In the genomic region with DNA sequence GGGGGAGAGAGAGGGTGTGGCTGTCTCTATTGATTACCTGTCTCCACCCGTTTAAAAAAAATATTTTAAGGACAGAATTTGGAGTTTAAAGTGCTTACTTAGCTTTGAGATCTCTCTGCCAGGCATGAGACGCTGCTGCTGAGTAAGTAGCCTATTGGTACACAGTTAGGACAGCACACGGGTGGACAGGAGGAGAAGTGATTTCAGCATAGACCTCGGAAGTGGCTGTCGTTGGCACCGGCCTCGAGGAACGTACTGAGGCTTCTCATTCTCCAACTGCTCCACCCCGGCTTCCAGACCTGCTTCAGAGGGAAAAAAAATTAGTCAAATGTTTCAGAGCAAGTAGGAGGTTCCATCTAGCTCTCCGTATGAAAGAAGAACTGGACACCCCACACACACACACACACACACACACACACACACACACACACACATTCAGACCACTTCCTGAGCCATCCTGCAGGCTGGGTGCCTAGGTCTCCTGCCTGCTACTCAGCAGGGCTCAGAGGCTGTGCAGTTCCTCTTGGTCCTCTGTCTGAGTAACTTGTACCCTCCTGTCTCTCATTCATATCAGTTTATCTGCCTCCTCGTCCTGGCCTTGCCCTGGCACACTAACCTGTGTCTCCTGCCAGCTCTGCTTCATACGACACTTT, we compare ENCODE assay signal across 37 mouse cellular contexts. TPM values are rescaled to one million over a fixed set of nuclear protein-coding genes. Genes with fewer than 3 reads are reported as not detected.
DNase-seq lines count a peak whose midpoint lies in the region; ATAC-seq and TF ChIP-seq lines count a peak whose summit lies in the region.
"Had no signal": no experiment of that assay in that cellular context is flagged by ENCODE, and none has a peak within 500 bp of the region (broad histone marks: within the 10 kb centered on the region; RNA-seq: fewer than 3 reads in every experiment).

No protein-coding gene starts in this region.

- H3K4me2 ChIP-seq in liver, embryonic 11.5 days: no peak overlapping the region
- H3K4me2 ChIP-seq in liver, embryonic 12.5 days: no peak overlapping the region
- H3K4me2 ChIP-seq: forebrain, embryonic 12.5 days; heart, embryonic 11.5 days; hindbrain, embryonic 13.5 days; limb, embryonic 15.5 days; midbrain, embryonic 15.5 days had no signal

- H3K9me3 ChIP-seq in liver, embryonic 11.5 days (ENCODE audit: control insufficient read depth, low read length): no peaks in the 10 kb centered on the region
- no peaks in the 10 kb centered on the region for H3K9me3 ChIP-seq in liver, embryonic 12.5 days (replicated peaks)
- H3K9me3 ChIP-seq in forebrain, embryonic 10.5 days: no peaks in the 10 kb centered on the region
- H3K9me3 ChIP-seq: forebrain, embryonic 12.5 days; hindbrain, embryonic 13.5 days; limb, embryonic 10.5 days; limb, embryonic 15.5 days; midbrain, embryonic 10.5 days; midbrain, embryonic 15.5 days had no signal

- H3K4me3 ChIP-seq in liver, embryonic 11.5 days (ENCODE audit: low read depth, low read length): no peak overlapping the region
- no peak overlapping the region for H3K4me3 ChIP-seq in liver, embryonic 12.5 days
- peak overlapping the region; percentile 4; the same call in 1 of the 2 replicates for H3K4me3 ChIP-seq in bone marrow macrophage, adult 2 months (ENCODE audit: insufficient read depth, low read length)
- no peak overlapping the region for H3K4me3 ChIP-seq in forebrain, embryonic 10.5 days
- H3K4me3 ChIP-seq: erythroblast, embryonic 14.5 days; forebrain, embryonic 12.5 days; hindbrain, embryonic 13.5 days; limb, embryonic 10.5 days; limb, embryonic 15.5 days; midbrain, embryonic 10.5 days; midbrain, embryonic 15.5 days had no signal

- 0 out of 2 replicates have a peak, but pooled peaks cover 3% of the 10 kb centered on the region for H3K4me1 ChIP-seq in liver, embryonic 11.5 days (replicated peaks; ENCODE audit: control insufficient read depth, insufficient read depth, low read length)
- H3K4me1 ChIP-seq in liver, embryonic 12.5 days: peaks cover 17% of the 10 kb centered on the region
- H3K4me1 ChIP-seq in bone marrow macrophage, adult 2 months (ENCODE audit: control insufficient read depth, insufficient read depth, low read length): peaks cover 7% of the 10 kb centered on the region
- H3K4me1 ChIP-seq in forebrain, embryonic 10.5 days: no peaks in the 10 kb centered on the region
- H3K4me1 ChIP-seq: forebrain, embryonic 12.5 days; hindbrain, embryonic 13.5 days; limb, embryonic 10.5 days; limb, embryonic 15.5 days; midbrain, embryonic 15.5 days had no signal

- no peaks in the 10 kb centered on the region for H3K27me3 ChIP-seq in liver, embryonic 11.5 days (replicated peaks; ENCODE audit: control insufficient read depth, insufficient read depth, low read length)
- no peaks in the 10 kb centered on the region for H3K27me3 ChIP-seq in liver, embryonic 12.5 days (replicated peaks)
- H3K27me3 ChIP-seq in forebrain, embryonic 10.5 days (ENCODE audit: poor library complexity, severe bottlenecking): no peaks in the 10 kb centered on the region
- H3K27me3 ChIP-seq: forebrain, embryonic 12.5 days; hindbrain, embryonic 13.5 days; limb, embryonic 15.5 days; midbrain, embryonic 15.5 days had no signal

- 61% methylated on average over 12 of the region's 12 CpGs for WGBS in liver, embryonic 11.5 days
- WGBS in liver, embryonic 12.5 days (ENCODE audit: insufficient replicate concordance): 46% methylated on average over 12 of the region's 12 CpGs
- 87% methylated on average over 12 of the region's 12 CpGs for WGBS in forebrain, embryonic 10.5 days

- no peak overlapping the region for H3K27ac ChIP-seq in liver, embryonic 11.5 days (ENCODE audit: low read depth, low read length)
- H3K27ac ChIP-seq in liver, embryonic 12.5 days: no peak overlapping the region
- no peak overlapping the region for H3K27ac ChIP-seq in bone marrow macrophage, adult 2 months (ENCODE audit: insufficient read depth, low read depth, low read length)
- no peak overlapping the region for H3K27ac ChIP-seq in forebrain, embryonic 10.5 days
- H3K27ac ChIP-seq: forebrain, embryonic 12.5 days; hindbrain, embryonic 13.5 days; limb, embryonic 10.5 days; limb, embryonic 15.5 days; midbrain, embryonic 10.5 days; midbrain, embryonic 15.5 days had no signal

- DNase-seq in liver, embryonic 11.5 days (ENCODE audit: low spot score): no peak
- no peak for DNase-seq in urinary bladder, postnatal 14 days (ENCODE audit: low spot score)
- DNase-seq in forebrain, embryonic 10.5 days (ENCODE audit: extremely low spot score, low spot score): no peak
- no peak for DNase-seq in adipocyte (ENCODE audit: low spot score)
- DNase-seq: adrenal gland, postnatal 10 days; cerebellum, adult 11 months; cerebellum, adult 9-11 months; forebrain, postnatal 0 days; gastrocnemius, postnatal 14 days; heart, postnatal 36 days; kidney, adult 9 months; kidney, postnatal 14 days; layer of hippocampus, adult 9-11 months; lung, adult 18-20 months; lung, postnatal 4 days; right cerebral cortex, postnatal 4 days; thymus, postnatal 4 days had no signal

- H3K9ac ChIP-seq in liver, embryonic 11.5 days (ENCODE audit: low read depth, low read length): no peak overlapping the region
- H3K9ac ChIP-seq in liver, embryonic 12.5 days: no peak overlapping the region
- H3K9ac ChIP-seq: forebrain, embryonic 12.5 days; forebrain, postnatal 0 days; hindbrain, embryonic 13.5 days; limb, embryonic 15.5 days; midbrain, embryonic 15.5 days had no signal

- TF ChIP-seq POLR2A in bone marrow macrophage, adult 2 months (IDR thresholded peaks at IDR 0.05; ENCODE audit: borderline replicate concordance, low read depth, low read length): no peak

- ATAC-seq in liver, embryonic 11.5 days (replicated peaks; ENCODE audit: low FRiP score): 0 out of 2 replicates have a peak, but pooled peaks have one; percentile 19
- ATAC-seq in liver, embryonic 12.5 days: no peak
- ATAC-seq in megakaryocyte, adult 5-6 weeks (ENCODE audit: poor library complexity, severe bottlenecking): peak; percentile 79
- ATAC-seq: intestine, embryonic 16.5 days; lung, postnatal 0 days; midbrain, embryonic 15.5 days had no signal

- no peak for TF ChIP-seq CTCF in bone marrow macrophage, adult 2 months (IDR thresholded peaks at IDR 0.05; ENCODE audit: low read depth, low read length)

- peaks cover 26% of the 10 kb centered on the region for H3K36me3 ChIP-seq in liver, embryonic 11.5 days (ENCODE audit: control insufficient read depth, insufficient read depth, low read length)
- H3K36me3 ChIP-seq in liver, embryonic 12.5 days: peaks cover 91% of the 10 kb centered on the region
- H3K36me3 ChIP-seq in forebrain, embryonic 10.5 days (replicated peaks): peaks cover 98% of the 10 kb centered on the region

RNA-seq across cellular contexts. Expression of a gene that starts 10.8 kb away (rescaled TPM):
- polyA plus RNA-seq in liver, embryonic 11.5 days (2014; fragmentation: Nextera tagmentation; extraction: Ambion mirVana): 50.7 and 61.8 TPM in 2 replicates
- 34.8 and 40.1 TPM in 2 replicates for polyA plus RNA-seq in liver, embryonic 12.5 days (2016; fragmentation: Nextera tagmentation; extraction: Ambion mirVana)
- polyA plus RNA-seq in bone marrow macrophage, adult 2 months (2012; ENCODE audit: insufficient read depth, insufficient read length, missing spikeins): 4.3 and 5.8 TPM in 2 replicates
- total RNA-seq in megakaryocyte, adult 5-6 weeks (2015): 1.7 and 2.6 TPM in 2 replicates
- total RNA-seq in megakaryocyte, adult 5-6 weeks (2017): 2.2 and 5.1 TPM in 2 replicates
- polyA plus RNA-seq in forebrain, embryonic 10.5 days (2016; fragmentation: Nextera tagmentation; extraction: Ambion mirVana): 97.5 and 102 TPM in 2 replicates

RNA-seq across cellular contexts. Expression of a gene that starts 20.1 kb away (rescaled TPM):
- 0.85 TPM in 1 of 2 replicates, not detected in the other for polyA plus RNA-seq in liver, embryonic 11.5 days (2014; fragmentation: Nextera tagmentation; extraction: Ambion mirVana)
- polyA plus RNA-seq in liver, embryonic 12.5 days (2016; fragmentation: Nextera tagmentation; extraction: Ambion mirVana): 0.32 and 0.39 TPM in 2 replicates
- polyA plus RNA-seq in bone marrow macrophage, adult 2 months (2012; ENCODE audit: insufficient read depth, insufficient read length, missing spikeins): not detected in 2 replicates
- total RNA-seq in megakaryocyte, adult 5-6 weeks (2015): not detected in 2 replicates
- not detected in 2 replicates for total RNA-seq in megakaryocyte, adult 5-6 weeks (2017)
- polyA plus RNA-seq in forebrain, embryonic 10.5 days (2016; fragmentation: Nextera tagmentation; extraction: Ambion mirVana): 0.63 and 0.96 TPM in 2 replicates
- total RNA-seq: left cerebral cortex, postnatal 10 days; neutrophil, adult 5-6 weeks had no signal
- polyA plus RNA-seq: erythroblast, embryonic 14.5 days had no signal

RNA-seq across cellular contexts. Expression of a gene that starts 25.2 kb away (rescaled TPM):
- 19.8 and 21.9 TPM in 2 replicates for polyA plus RNA-seq in liver, embryonic 11.5 days (2014; fragmentation: Nextera tagmentation; extraction: Ambion mirVana)
- 15.3 and 15.8 TPM in 2 replicates for polyA plus RNA-seq in liver, embryonic 12.5 days (2016; fragmentation: Nextera tagmentation; extraction: Ambion mirVana)
- polyA plus RNA-seq in bone marrow macrophage, adult 2 months (2012; ENCODE audit: insufficient read depth, insufficient read length, missing spikeins): 31.2 and 43.5 TPM in 2 replicates
- total RNA-seq in megakaryocyte, adult 5-6 weeks (2015): 3.7 and 4.4 TPM in 2 replicates
- 4.7 and 5.1 TPM in 2 replicates for total RNA-seq in megakaryocyte, adult 5-6 weeks (2017)
- polyA plus RNA-seq in forebrain, embryonic 10.5 days (2016; fragmentation: Nextera tagmentation; extraction: Ambion mirVana): 85.4 and 87.6 TPM in 2 replicates

RNA-seq across cellular contexts. Expression of a gene that starts 46.9 kb away (rescaled TPM):
- polyA plus RNA-seq in liver, embryonic 11.5 days (2014; fragmentation: Nextera tagmentation; extraction: Ambion mirVana): not detected in 2 replicates
- polyA plus RNA-seq in liver, embryonic 12.5 days (2016; fragmentation: Nextera tagmentation; extraction: Ambion mirVana): not detected in 2 replicates
- polyA plus RNA-seq in bone marrow macrophage, adult 2 months (2012; ENCODE audit: insufficient read depth, insufficient read length, missing spikeins): not detected in 2 replicates
- total RNA-seq in megakaryocyte, adult 5-6 weeks (2015): not detected in 2 replicates
- total RNA-seq in megakaryocyte, adult 5-6 weeks (2017): not detected in 2 replicates
- polyA plus RNA-seq in forebrain, embryonic 10.5 days (2016; fragmentation: Nextera tagmentation; extraction: Ambion mirVana): not detected in 2 replicates
- total RNA-seq: adrenal gland, postnatal 10 days; forebrain, postnatal 0 days; gastrocnemius, postnatal 14 days; heart, postnatal 36 days; left cerebral cortex, postnatal 10 days; neutrophil, adult 5-6 weeks had no signal
- polyA plus RNA-seq: embryonic facial prominence, embryonic 14.5 days; erythroblast, embryonic 14.5 days; forebrain, embryonic 12.5 days; forebrain, postnatal 0 days; heart, embryonic 11.5 days; heart, embryonic 16.5 days; hindbrain, embryonic 13.5 days; intestine, embryonic 16.5 days; limb, embryonic 10.5 days; limb, embryonic 15.5 days; lung, postnatal 0 days; midbrain, embryonic 10.5 days; midbrain, embryonic 15.5 days; neural tube, embryonic 11.5 days; spleen, adult 2 months; thymus, postnatal 0 days had no signal
